Mouse (Mus musculus) forebrain, embryonic 15.5 days (tissue): ENCODE results near the gene Gm49320. TPM values are rescaled to one million over a fixed set of nuclear protein-coding genes. Genes with fewer than 3 reads are reported as not detected.

Experiments
- ATAC-seq: fragments of 200-750 bp; cut with Nextera tagmentation; replicated peaks from 2 replicates; pipeline ENCODE4 v1.8.0; 2017; ENCODE audit warnings: mild to moderate bottlenecking, moderate TSS enrichment, moderate library complexity
- H3K27ac ChIP-seq: fragments of 300-500 bp; sonication (generic); replicated peaks from 2 replicates; pipeline ENCODE4 v1.5.1; 2015; ENCODE audit warnings: mild to moderate bottlenecking, inconsistent platforms
- H3K27me3 ChIP-seq: fragments of 300-500 bp; sonication (generic); 2 replicates; pipeline ENCODE4 v1.6.1; 2015; ENCODE audit warnings: inconsistent platforms
- H3K36me3 ChIP-seq: fragments of 300-500 bp; sonication (generic); 2 replicates; pipeline ENCODE4 v1.6.1; 2015; ENCODE audit warnings: mild to moderate bottlenecking, inconsistent platforms
- H3K4me1 ChIP-seq: fragments of 300-500 bp; sonication (generic); 2 replicates; pipeline ENCODE4 v1.6.1; 2015; ENCODE audit warnings: inconsistent platforms
- H3K4me2 ChIP-seq: fragments of 300-500 bp; sonication (generic); replicated peaks from 2 replicates; pipeline ENCODE4 v1.6.1; 2015; ENCODE audit warnings: mild to moderate bottlenecking, inconsistent platforms
- H3K4me3 ChIP-seq: fragments of 300-500 bp; sonication (generic); 2 replicates; pipeline ENCODE4 v1.5.1; 2015; ENCODE audit warnings: mild to moderate bottlenecking, inconsistent platforms
- H3K9ac ChIP-seq: fragments of 300-500 bp; sonication (generic); replicated peaks from 2 replicates; pipeline ENCODE4 v1.6.1; 2015; ENCODE audit warnings: mild to moderate bottlenecking, inconsistent platforms
- H3K9me3 ChIP-seq: fragments of 300-500 bp; sonication (generic); 2 replicates; pipeline ENCODE4 v1.6.1; 2016; ENCODE audit warnings: inconsistent platforms
- WGBS: fragments of 180-500 bp; shearing (Covaris S2); methylation state at CpG from one replicate; pipeline ENCODE4 v1.1.7; 2015; ENCODE audit warnings: mixed read lengths; 5-methylcytosine and 5-hydroxymethylcytosine counted together
- polyA plus RNA-seq: library from polyadenylated mRNA; unstranded; fragments of >200 nt; fragmentation: Nextera tagmentation; extraction: Ambion mirVana; gene quantifications from 2 replicates; pipeline ENCODE4 v1.2.1, GENCODE M21; 2015

The Gm49320 gene
- polyA plus RNA-seq, 1 experiment from 2014 or later, result 0.89 TPM

DNA sequence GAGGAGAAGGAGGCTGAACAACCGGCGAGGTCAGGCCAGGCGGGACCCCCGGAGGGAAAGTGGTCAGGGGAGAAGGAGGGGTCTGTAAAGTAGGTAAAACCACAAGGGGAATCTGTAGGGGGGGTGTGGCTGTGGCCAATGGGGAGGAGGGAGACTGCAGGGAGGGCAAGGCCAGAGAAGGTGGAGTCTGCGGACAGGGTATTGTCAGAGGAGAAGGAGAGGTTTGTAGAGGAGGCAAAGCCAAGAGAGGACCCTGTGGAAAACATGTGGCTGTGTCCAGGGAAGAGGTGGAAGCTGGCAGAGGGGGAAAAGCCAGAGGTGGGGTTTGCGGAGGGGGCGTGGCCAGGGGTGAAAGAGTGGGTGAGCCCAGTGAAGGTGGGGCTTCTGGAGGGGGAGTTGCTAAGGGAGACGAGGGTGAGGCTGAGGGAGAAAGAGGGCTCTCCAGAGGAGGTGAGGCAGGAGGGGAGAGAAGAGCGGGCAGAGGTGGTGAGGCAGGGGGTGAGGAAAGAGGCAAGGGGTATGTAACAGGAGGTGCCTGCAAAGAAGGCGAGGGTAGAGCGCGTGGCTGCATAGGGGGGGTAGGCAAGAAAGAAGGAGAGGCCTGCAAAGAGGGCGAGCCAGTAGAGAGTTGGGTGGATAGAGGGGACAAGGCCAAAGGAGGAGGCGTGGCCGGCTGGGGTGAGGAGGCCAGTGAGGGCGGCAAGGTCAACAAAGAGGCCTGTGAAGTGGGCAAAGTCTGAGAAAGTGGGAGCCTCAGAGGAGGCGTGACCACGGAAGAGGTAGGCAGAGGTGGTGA is 25.3 kb upstream of the Gm49320 start:
- H3K9ac ChIP-seq, result peak overlapping the region; percentile 53
- peak overlapping the region; percentile 46 for H3K4me3 ChIP-seq
- H3K27ac ChIP-seq, result peak overlapping the region; percentile 44
- peaks cover 25% of the 10 kb centered on the region for H3K36me3 ChIP-seq
- H3K4me1 ChIP-seq, result peaks cover 41% of the 10 kb centered on the region
- H3K9me3 ChIP-seq, result no peaks in the 10 kb centered on the region
- ATAC-seq, result peak; percentile 12
- no peaks in the 10 kb centered on the region for H3K27me3 ChIP-seq
- 6% methylated on average over 17 of the region's 18 CpGs for WGBS
- peak overlapping the region; percentile 98 for H3K4me2 ChIP-seq

DNA sequence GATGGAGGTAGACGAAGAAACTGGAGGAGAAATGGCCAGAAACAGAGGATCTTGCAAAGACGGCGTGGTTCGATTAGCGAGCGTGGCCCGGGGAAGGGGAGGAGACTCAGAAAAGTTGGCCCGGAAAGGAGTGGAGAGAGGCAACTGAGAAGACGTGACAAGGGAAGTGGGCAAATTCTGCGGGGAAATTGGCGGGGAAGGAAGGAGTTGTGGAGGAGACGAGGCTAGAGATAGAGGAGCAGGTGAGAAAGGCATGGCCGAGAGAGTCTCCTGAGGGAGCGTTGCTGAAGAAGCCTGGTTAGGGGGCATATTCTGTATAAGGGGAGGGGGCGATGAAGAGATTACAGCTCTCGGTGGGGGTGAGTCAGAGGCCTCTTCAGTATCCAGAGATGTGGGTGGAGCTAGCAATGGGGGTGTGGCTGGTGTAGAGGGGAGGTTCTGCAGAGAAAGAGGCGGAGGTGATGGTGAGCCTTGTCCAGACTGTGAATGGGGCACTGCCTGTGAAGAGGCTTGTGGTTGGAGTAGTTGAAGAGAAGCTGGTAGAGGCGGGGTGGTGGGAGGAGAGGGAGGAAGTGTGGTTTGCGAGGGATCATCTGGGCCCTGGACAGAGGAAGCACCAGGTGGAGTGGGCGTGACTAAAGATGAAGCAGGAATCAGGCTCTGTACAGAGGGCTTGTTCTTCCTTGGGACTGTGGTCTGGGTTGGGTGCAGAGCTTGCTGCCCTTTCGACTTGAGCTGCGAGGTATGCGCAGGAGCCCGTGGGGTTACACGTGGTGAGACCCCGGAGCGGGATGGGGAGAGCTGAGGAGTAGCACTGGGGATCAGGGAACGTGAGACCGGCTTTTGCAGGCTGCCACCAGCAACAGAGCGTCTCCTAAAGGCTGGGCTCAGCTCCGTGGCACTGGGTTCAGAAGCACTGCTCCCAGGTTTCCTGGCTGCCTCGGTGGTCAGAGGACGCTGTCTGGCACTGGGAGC is 24.4 kb upstream of the Gm49320 start:
- Histone ChIP-seq H3K27me3 (no peaks in the 10 kb centered on the region), H3K9ac (peak overlapping the region; percentile 53), H3K4me1 (peaks cover 41% of the 10 kb centered on the region), H3K4me2 (peak overlapping the region; percentile 98), H3K36me3 (peaks cover 18% of the 10 kb centered on the region), H3K4me3 (peak overlapping the region; percentile 46), H3K9me3 (no peaks in the 10 kb centered on the region), H3K27ac (0 out of 2 replicates have a peak overlapping the region, but pooled peaks have one; percentile 44)
- 19% methylated on average over 33 of the region's 33 CpGs for WGBS
- ATAC-seq, result no peak

DNA sequence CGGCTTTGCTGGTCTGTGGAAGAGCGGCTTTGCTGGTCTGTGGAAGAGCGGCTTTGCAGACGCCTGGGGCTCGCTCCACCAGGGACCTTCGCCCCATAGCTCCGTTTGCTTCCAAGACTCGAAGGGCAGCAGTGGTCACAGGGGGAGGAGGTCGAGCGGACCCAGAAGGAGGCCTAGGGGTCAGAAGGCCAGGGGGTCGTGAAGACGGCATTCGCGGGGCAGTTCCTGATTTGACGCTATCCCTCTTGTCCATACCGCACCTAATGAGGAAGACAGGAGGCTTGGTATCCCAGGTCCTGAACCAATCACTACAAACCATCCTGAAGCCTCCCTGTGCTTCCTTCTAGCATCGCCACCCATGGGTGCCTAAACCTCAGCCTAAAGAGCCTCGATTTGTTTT is 22.4 kb upstream of the Gm49320 start:
- WGBS, result 4% methylated on average over 18 of the region's 18 CpGs
- H3K27me3 ChIP-seq, result no peaks in the 10 kb centered on the region
- H3K4me3 ChIP-seq, result peak overlapping the region; percentile 78
- peak overlapping the region; percentile 97 for H3K9ac ChIP-seq
- peaks cover 41% of the 10 kb centered on the region for H3K4me1 ChIP-seq
- H3K4me2 ChIP-seq, result peak overlapping the region; percentile 98
- H3K27ac ChIP-seq, result peak overlapping the region; percentile 96
- peak; percentile 4; the same call in 1 of the 2 replicates for ATAC-seq
- no peaks in the 10 kb centered on the region for H3K9me3 ChIP-seq
- H3K36me3 ChIP-seq, result no peaks in the 10 kb centered on the region

DNA sequence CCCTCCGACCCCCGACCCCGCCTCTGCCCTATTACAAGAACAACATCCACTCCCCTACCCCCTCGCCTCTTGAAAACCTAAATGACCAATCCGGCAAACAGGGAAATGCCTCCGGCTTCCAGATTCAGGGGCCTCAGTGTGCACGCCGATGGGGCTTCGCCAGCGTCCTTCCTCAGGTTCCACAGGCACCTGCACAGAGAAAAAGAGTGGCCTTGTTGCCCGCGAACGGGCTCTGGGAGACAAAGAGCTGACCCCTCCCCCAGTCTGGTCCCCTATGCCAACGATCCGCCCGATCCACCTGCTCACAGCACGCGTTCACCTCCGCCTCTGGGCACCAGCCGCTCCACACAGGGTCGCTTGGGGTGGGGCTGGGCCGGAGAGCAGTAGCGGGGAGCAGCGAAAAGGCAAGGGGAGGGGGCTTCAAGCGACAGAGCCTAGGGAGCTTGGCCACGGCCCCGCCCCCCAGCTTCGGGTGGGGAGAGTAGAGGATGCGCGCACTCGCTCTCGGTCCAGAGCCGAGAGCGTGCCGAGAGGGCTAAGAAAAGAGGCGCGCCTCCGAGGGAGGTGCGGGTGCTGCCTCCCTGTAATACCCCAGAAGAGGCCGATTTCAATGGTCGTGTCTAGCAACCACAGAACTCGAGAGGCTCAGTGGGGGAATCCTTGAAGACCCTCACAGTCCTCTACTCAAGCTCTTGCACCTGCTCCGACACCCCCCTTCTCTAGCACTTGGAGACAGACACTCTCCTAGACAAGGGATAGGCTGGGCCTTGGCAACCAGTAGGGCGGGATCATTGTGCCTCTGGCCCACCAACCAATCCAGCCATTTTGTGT is 21.7 kb upstream of the Gm49320 start, which contains the start of gene Prr36:
Prr36 (minus strand) TSS at position 669 of the 831 bp plus-strand sequence.
- Histone ChIP-seq H3K9ac (peak within 1 kb of the TSS; percentile 97), H3K36me3 (no peaks in the 10 kb centered on the region), H3K27ac (peak within 1 kb of the TSS; percentile 96), H3K27me3 (no peaks in the 10 kb centered on the region), H3K4me1 (peaks cover 41% of the 10 kb centered on the region), H3K4me3 (peak within 1 kb of the TSS; percentile 78), H3K4me2 (peak within 1 kb of the TSS; percentile 98), H3K9me3 (no peaks in the 10 kb centered on the region)
- peak; percentile 91 for ATAC-seq
- under 1% methylated on average over 44 of the region's 44 CpGs for WGBS

DNA sequence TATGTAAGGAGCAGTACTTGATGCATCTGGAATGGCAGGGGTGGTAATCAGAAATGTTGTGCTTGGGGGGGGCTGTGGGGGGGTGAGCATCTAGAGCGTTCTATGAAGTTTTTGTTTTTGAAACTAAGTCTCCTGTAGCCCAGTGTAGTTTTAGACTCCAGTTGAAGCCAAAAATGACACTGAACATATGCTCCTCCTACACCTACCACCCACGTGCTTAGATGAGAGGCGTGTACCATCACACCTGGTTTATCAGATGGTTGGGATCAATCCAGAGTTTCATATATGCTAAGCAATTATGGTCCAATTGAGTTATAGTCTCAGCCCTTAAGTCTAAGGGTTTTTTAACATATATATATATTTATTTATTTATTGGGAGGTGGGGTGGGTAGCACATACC is 19.0 kb upstream of the Gm49320 start:
- ATAC-seq, result no peak

DNA sequence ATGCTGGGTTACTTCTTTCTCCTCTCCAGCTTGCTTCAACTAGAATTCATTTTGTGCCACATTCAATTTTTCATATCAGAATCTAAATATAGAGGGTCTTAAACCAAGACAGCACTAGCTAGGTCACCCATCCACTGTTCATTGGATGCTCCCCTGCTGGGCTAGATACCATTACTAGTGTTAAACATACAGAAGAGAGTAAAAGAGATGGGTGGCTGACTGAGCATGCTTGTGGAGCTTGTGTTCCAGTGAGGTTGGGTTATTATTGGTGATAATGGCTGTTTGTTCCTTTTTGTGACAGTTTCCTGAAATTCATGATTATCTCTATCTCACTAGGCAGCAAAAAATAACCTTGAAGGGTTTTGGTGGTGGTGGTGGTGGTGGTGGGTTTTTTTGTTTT is 16.6 kb upstream of the Gm49320 start:
- Histone ChIP-seq H3K4me3 (no peak overlapping the region), H3K27me3 (0 out of 2 replicates have a peak, but pooled peaks cover 6% of the 10 kb centered on the region), H3K36me3 (no peaks in the 10 kb centered on the region), H3K27ac (no peak overlapping the region), H3K9me3 (no peaks in the 10 kb centered on the region), H3K9ac (no peak overlapping the region), H3K4me1 (peaks cover 12% of the 10 kb centered on the region), H3K4me2 (no peak overlapping the region)
- ATAC-seq, result no peak

More for the DNA sequence above, 19.0 kb upstream of the Gm49320 start:
- H3K4me2 ChIP-seq, result no peak overlapping the region
- no peaks in the 10 kb centered on the region for H3K36me3 ChIP-seq
- H3K9me3 ChIP-seq, result no peaks in the 10 kb centered on the region
- H3K27ac ChIP-seq, result no peak overlapping the region
- no peak overlapping the region for H3K9ac ChIP-seq
- H3K4me3 ChIP-seq, result no peak overlapping the region
- no peaks in the 10 kb centered on the region for H3K27me3 ChIP-seq
- H3K4me1 ChIP-seq, result peaks cover 21% of the 10 kb centered on the region
- WGBS, result 90% methylated on average over 3 of the region's 3 CpGs

DNA sequence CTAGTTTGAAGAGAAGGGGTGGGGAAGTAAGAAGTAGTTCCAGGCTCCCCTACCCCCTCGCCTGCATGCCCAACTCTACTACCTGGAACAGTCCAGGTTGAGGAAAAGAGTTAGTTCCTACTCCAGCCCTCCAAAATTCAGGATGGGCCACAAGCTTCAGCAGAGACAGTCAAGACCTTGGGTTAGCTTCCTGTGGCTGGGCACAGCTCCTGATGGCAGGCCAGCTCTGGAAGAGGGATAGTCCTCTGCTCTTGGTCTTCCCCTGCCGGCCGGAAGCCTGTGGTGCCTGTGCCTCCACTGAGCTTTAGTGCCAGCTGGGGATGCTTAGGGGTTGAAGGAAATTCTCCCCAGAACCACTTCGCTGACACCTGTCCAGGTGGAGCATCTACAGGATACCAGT is 12.3 kb upstream of the Gm49320 start:
- Histone ChIP-seq H3K36me3 (no peaks in the 10 kb centered on the region), H3K9me3 (no peaks in the 10 kb centered on the region), H3K4me2 (peak overlapping the region; percentile 24), H3K9ac (no peak overlapping the region), H3K4me1 (peaks cover 7% of the 10 kb centered on the region; the same call in 1 of the 2 replicates), H3K27ac (no peak overlapping the region), H3K4me3 (no peak overlapping the region), H3K27me3 (0 out of 2 replicates have a peak, but pooled peaks cover 7% of the 10 kb centered on the region)
- 29% methylated on average over 4 of the region's 4 CpGs for WGBS
- ATAC-seq, result peak; percentile 13; the same call in 1 of the 2 replicates

DNA sequence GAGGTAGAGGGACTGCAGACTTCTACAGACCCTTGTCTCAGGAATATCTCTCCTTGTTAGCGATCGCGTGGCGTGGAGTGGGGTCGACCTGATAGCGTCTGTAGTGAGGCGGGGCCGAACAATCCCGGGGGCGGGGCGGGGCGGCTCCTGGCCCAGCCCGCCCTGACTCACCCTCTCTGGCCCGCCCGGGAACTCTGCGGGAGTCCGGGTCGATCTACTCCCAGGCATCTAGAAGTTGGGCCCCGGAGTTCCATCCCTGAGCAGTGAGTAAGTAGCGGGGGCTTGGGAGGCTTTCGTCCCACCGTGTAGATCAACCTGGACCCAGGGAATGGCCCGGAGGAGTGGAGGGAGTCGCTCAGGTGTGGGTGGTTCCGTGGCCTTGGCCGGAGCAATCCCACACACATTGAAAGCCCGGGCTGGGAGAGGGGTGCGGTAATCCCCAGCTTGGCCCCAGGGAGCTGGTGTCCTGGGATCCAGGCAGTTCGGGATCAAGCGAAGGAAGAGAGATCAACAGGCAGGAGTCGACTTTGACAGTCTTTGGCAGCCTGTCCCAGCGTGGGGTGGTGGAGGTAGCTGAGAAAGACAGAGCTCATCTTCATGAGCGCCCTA is 11.8 kb upstream of the Gm49320 start, which contains the start of gene Lrrc8e:
Lrrc8e (plus strand) TSS at position 89 of the 609 bp plus-strand sequence.
- Histone ChIP-seq H3K9me3 (no peaks in the 10 kb centered on the region), H3K27me3 (0 out of 2 replicates have a peak, but pooled peaks cover 7% of the 10 kb centered on the region), H3K27ac (no peak within 1 kb of the TSS), H3K4me3 (no peak within 1 kb of the TSS), H3K4me1 (peaks cover 7% of the 10 kb centered on the region; the same call in 1 of the 2 replicates), H3K9ac (no peak within 1 kb of the TSS), H3K4me2 (peak within 1 kb of the TSS; percentile 24), H3K36me3 (no peaks in the 10 kb centered on the region)
- peak; percentile 41 for ATAC-seq
- 5% methylated on average over 33 of the region's 33 CpGs for WGBS

DNA sequence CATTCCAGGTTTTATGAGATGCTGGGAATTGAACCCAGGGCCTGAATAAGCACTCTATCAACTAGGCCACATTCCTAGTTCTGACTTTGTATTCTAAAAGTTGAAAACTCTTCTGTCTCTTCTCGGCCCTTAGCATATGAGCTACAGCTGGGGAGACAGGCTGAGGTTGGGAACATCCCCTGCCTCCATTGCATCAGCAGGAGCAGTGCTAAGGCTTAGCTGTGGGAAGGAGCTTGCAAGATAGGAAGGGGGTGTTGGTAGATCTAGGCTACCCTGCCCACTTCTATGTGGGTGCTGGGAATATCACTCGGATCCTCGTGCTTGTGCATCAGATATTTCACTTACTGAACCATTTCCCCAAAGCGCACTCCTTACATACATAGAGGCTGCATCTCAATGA is 10.7 kb upstream of the Gm49320 start:
- Histone ChIP-seq H3K4me2 (no peak overlapping the region), H3K36me3 (no peaks in the 10 kb centered on the region), H3K9me3 (no peaks in the 10 kb centered on the region), H3K27me3 (0 out of 2 replicates have a peak, but pooled peaks cover 7% of the 10 kb centered on the region), H3K4me3 (no peak overlapping the region), H3K9ac (no peak overlapping the region), H3K4me1 (peaks cover 7% of the 10 kb centered on the region; the same call in 1 of the 2 replicates), H3K27ac (no peak overlapping the region)
- 90% methylated on average over 4 of the region's 4 CpGs for WGBS
- ATAC-seq, result no peak

DNA sequence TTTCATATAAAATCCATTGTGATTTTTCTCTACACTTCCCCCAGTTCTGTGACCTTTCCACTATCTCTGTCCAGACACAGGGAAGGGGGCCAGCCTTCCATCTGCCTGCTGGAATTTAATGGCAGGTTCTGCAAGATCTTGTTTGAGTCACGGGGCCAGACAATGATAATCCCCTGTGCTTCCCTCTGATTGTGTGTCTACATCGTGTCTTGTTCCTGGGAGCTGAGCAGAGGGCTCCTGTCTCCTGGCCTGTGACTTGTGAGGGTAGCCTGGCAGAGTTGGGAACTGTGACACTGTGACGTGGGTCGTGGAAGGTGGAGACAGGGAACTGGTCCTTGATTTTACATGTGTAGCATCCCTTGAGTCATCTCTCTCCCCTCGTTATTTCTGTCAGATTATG is 8.9 kb upstream of the Gm49320 start:
- Histone ChIP-seq H3K9me3 (no peaks in the 10 kb centered on the region), H3K4me2 (no peak overlapping the region), H3K27me3 (0 out of 2 replicates have a peak, but pooled peaks cover 7% of the 10 kb centered on the region), H3K9ac (no peak overlapping the region), H3K4me1 (peaks cover 7% of the 10 kb centered on the region; the same call in 1 of the 2 replicates), H3K27ac (no peak overlapping the region), H3K36me3 (no peaks in the 10 kb centered on the region), H3K4me3 (no peak overlapping the region)
- WGBS, result 64% methylated on average over 5 of the region's 5 CpGs
- ATAC-seq, result no peak
